In genomic region chr4:140439856-140440255, GRCm38 (mm10) we compare ENCODE assay signal across 9 mouse cellular contexts.
A peak's percentile ranks its signal among the peaks of the same experiment; 100 is the strongest.
DNase-seq lines count a peak whose midpoint lies in the region; ATAC-seq and TF ChIP-seq lines count a peak whose summit lies in the region.
"Had no signal": no experiment of that assay in that cellular context is flagged by ENCODE, and none has a peak within 500 bp of the region (broad histone marks: within the 10 kb centered on the region; RNA-seq: fewer than 3 reads in every experiment).

No protein-coding gene starts in this region.

- no peak overlapping the region for H3K4me2 ChIP-seq in embryonic facial prominence, embryonic 14.5 days (ENCODE audit: low read depth, low read length)
- H3K4me2 ChIP-seq in intestine, embryonic 15.5 days (replicated peaks), result no peak overlapping the region

- CTCF ChIA-PET in Patski (lab: Charles Lee), result no interaction called here

- no peak overlapping the region for H3K27ac ChIP-seq in embryonic facial prominence, embryonic 14.5 days (replicated peaks; ENCODE audit: low read depth, low read length)
- no peak overlapping the region for H3K27ac ChIP-seq in intestine, embryonic 15.5 days

- intact Hi-C loops in heart, postnatal 36 days (cut with DNase I), result no loop called here

- POLR2A ChIA-PET in Patski (lab: Charles Lee), result no interaction called here

- no peak for TF ChIP-seq CTCF in Patski (IDR thresholded peaks at IDR 0.05)

- no peak for ATAC-seq in Patski
- no peak for ATAC-seq in embryonic facial prominence, embryonic 14.5 days (ENCODE audit: low read depth)
- no peak for ATAC-seq in erythroblast, adult 5-6 weeks (replicated peaks; ENCODE audit: low FRiP score, poor library complexity, severe bottlenecking)
- ATAC-seq in intestine, embryonic 15.5 days, result no peak

- H3K27me3 ChIP-seq in Patski, result peaks cover 5% of the 10 kb centered on the region
- H3K27me3 ChIP-seq in embryonic facial prominence, embryonic 14.5 days (replicated peaks; ENCODE audit: control insufficient read depth, insufficient read depth, low read length), result no peaks in the 10 kb centered on the region
- no peaks in the 10 kb centered on the region for H3K27me3 ChIP-seq in intestine, embryonic 15.5 days (replicated peaks)

- H3K4me1 ChIP-seq in embryonic facial prominence, embryonic 14.5 days (ENCODE audit: control insufficient read depth, insufficient read depth, low read length), result no peaks in the 10 kb centered on the region
- no peaks in the 10 kb centered on the region for H3K4me1 ChIP-seq in intestine, embryonic 15.5 days (replicated peaks)

- H3K4me3 ChIP-seq in embryonic facial prominence, embryonic 14.5 days (ENCODE audit: low read depth, low read length), result no peak overlapping the region
- H3K4me3 ChIP-seq in intestine, embryonic 15.5 days (replicated peaks), result no peak overlapping the region

- no peak overlapping the region for H3K9ac ChIP-seq in embryonic facial prominence, embryonic 14.5 days (ENCODE audit: low read depth, low read length)
- no peak overlapping the region for H3K9ac ChIP-seq in intestine, embryonic 15.5 days

- no peaks in the 10 kb centered on the region for H3K36me3 ChIP-seq in embryonic facial prominence, embryonic 14.5 days (ENCODE audit: control insufficient read depth, insufficient read depth, low read length)
- no peaks in the 10 kb centered on the region for H3K36me3 ChIP-seq in intestine, embryonic 15.5 days

- WGBS in embryonic facial prominence, embryonic 14.5 days, result 17% methylated on average over 3 of the region's 3 CpGs
- 15% methylated on average over 3 of the region's 3 CpGs for WGBS in intestine, embryonic 15.5 days

- in situ Hi-C loops in Patski (cut with MboI; ENCODE audit: low pct_unique_long_range_greater_than_20kb), result no loop called here

- peak; percentile 4 to 35 for DNase-seq in heart, postnatal 36 days
- DNase-seq in heart, adult 8-10 months (ENCODE audit: low spot score), result no peak
- DNase-seq in Patski (ENCODE audit: low read depth, low spot score), result peak; percentile 3
- DNase-seq in embryonic facial prominence, embryonic 14.5 days (ENCODE audit: low spot score), result peak; percentile 68
- peak; percentile 80 for DNase-seq in mesoderm, embryonic 11.5 days (ENCODE audit: low read depth, low spot score)
- DNase-seq in right cerebral cortex, postnatal 10 days (ENCODE audit: low spot score in 2 of 2), result no peak
- DNase-seq: midbrain, embryonic 14.5 days had no signal

- H3K9me3 ChIP-seq in embryonic facial prominence, embryonic 14.5 days (ENCODE audit: control insufficient read depth, low read length), result no peaks in the 10 kb centered on the region
- no peaks in the 10 kb centered on the region for H3K9me3 ChIP-seq in intestine, embryonic 15.5 days

Comparison
In these comparisons a context has a peak if more than half of its experiments do, and no peak if none do; other contexts are left out.
1. DNase-seq: peak in heart, postnatal 36 days (2 of 2), Patski (single experiment), embryonic facial prominence, embryonic 14.5 days (single experiment) and mesoderm, embryonic 11.5 days (single experiment); none in heart, adult 8-10 months (single experiment) and right cerebral cortex, postnatal 10 days (0 of 2).